Mouse (Mus musculus) neural tube, embryonic 10.5 days (tissue): ENCODE data around the gene Dpep3.
A peak's percentile ranks its signal among the peaks of the same experiment; 100 is the strongest.
"Not testable (repeated sequence)": the region's sequence is repeated elsewhere in the genome, so short reads cannot be mapped to it uniquely, and the experiment has no call there.

Source experiments
- DNase-seq: peaks from one replicate; pipeline ENCODE4 v3.0.0-alpha.2; 2017; ENCODE audit warnings: low spot score; ENCODE audit errors: extremely low spot score

Dpep3 gene

DNA sequence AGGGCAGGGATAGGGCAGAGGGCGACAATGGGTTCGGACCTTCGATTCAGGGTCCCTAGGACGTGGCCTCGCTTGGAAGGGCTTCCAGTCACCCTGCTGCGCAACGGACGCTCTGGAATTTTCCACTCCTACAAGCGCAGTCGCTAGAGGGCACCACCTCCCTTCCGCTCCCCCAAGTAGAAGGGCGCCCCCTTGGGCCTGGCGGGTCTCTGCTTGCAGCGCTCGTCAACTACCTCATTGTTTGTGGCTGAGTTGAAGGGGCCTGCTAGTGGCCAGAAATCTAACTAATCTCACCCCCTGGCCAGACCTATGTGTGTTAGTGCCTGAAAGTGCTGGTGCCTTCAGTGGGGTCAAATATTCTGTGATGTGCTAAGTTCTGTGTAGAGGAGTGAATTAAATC is at the start of gene Dpep3:
Gene Dpep3 (minus strand): TSS at position 105 of the 400 bp plus-strand sequence.
- DNase-seq = no peak

DNA sequence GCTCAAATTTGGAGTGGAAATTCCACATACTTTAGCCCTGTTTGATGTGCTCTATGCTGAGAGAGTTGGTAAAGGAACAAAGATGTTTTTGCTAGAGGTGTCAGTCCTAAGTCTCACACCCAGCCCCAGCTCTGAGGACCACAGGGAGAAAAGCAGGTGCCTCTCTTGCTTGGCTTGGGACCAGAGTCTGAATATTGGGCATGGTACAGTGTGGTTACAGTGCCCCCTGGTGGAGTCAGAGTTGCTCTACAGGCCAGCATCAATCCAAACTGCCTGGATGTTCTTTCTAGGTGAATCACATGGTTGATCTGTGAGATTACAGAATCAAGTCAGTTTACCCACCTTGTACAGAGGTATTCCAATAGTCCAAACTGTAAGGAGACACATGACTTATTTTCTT is 43.3 kb upstream of the Dpep3 start:
- peak; percentile 75 for DNase-seq

DNA sequence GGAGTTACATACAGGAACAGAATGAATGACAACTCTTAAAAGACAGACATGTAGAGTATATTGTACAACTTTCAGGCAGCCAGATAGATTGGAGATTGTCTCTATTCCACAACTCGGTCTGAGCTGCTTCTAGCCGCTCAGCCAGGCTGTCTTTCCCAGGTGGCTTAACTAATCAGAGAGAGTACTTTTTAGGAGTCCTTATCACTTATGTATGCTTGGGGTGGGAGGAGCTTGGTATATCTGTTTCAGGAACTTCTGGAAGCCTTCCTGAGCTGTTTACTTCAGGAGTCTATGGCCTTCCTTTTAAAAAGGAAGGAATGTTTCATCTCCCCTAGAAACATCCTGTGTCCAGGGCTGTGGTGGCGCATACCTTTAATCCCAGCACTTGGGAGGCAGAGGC is 38.8 kb upstream of the Dpep3 start:
- DNase-seq = no peak

DNA sequence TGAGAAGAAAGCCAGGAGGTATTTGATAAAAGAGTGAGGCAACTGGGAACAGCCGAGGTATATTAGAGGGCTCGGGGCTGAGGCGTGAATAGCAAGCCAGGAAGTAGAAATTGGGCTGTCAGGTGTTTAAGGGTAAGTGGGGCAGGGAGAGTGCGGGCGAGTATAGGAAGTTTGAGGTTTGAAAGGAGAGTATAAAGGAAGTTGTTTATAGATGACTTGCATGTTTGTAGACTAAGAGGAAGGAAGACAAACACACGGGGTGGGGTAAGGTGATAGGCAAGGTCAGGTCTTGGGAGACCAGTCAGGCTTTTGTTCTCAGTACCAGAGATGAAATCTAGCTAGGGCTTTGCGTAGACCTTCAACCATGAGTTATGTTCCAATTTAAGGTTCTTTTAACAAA is 37.9 kb upstream of the Dpep3 start:
- DNase-seq = no peak

DNA sequence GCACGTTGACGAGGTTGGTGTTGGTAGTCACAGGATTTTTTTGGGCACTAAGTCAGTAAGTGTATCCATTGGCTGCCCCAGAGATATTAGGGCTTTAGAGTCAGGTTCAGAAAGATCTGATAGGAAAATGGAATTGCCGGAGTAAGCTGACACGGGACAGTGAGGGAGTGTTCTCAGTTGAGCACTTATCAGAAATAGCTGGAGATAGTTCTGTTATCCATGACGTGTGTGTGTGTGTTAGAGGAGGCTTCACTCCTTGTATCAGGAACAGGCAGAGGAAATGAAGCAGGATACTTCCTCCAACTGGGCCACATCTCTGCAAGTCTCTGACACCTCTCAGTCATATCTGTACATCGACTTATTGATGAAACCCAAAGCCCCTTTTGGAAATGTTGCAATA is 37.1 kb upstream of the Dpep3 start:
- no peak for DNase-seq

DNA sequence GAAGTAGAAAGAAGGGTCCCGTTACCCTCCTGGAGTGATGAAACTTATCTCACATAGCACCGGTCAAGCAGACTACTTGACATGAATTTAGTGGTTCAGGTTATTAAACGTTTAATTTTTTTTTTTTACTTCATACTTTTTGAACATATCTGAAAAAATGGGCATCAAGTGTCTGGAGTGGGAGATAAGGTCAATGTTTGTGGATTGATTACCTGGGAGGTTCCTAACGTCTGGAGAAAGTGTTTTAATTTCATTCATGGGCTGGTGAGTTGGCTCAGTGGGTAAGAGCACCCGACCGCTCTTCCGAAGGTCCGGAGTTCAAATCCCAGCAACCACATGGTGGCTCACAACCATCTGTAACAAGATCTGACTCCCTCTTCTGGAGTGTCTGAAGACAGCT is 33.0 kb upstream of the Dpep3 start:
- DNase-seq = not testable (repeated sequence)

DNA sequence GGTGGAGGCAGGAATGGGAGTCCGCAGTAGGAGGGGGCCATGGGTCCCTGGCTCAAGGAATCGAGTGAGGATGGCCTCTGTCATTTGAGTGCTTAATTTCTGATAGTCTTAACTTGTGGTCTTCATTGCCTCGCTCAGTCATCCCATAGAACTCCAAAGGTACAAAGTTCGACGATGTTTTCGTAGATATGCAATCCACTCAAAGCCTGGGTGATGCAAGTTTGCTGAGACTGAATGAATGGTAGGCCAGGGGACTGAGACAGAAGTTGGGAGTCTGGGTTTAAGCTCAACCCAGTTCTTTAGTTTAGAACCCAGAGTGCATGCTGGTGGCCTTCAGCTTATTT is 32.4 kb upstream of the Dpep3 start, which contains the start of gene Ddx28:
Gene Ddx28 (minus strand): TSS at position 240 of the 344 bp plus-strand sequence.
- no peak for DNase-seq

DNA sequence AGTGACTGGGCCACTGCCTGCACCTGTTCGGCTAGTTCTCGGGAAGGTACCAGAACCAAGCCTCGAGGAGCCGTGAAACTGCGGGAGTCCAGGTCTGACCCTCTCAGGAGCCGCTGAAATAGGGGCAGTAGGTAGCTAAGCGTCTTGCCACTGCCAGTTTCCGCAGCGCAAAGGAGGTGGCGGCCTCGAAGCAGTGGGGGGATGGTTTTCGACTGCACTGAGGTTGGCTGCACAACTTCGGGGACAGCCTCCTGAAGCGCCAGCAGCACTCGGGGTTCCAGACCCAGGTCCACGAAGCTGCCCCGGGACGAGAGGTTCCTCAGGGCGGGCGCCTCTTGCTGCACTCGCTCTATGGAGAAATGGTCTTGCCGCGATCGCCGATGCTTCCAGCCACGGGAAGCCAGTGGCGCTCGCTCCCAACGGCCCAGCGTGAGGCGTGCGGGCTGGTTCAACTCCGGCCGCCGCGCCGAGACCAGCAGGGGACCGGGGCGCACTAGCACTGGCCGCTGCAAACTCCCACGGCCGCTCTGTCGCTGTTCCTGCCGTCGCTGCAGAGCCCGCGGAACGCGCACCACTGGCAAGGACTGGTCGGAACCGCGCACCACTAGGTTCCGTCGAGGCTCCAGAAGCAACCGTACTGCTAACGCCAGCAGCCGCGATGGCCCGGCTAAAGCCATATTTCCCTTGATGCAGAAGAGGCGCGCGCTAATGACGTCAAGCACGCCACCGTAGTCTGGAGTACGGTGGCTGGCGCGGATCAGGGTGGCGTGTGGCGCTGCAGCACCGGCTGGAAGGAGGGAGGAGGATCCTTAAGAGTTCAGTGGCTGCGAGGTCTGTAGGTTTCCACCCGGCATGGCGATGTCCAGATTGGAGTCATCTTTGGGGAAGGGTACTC is 31.8 kb upstream of the Dpep3 start:
- peak; percentile 95 for DNase-seq

- DNase-seq = not testable (repeated sequence)
Observed at GRCm38 (mm10) chr8:106007891-106008290, 28.7 kb upstream of the Dpep3 start.

DNA sequence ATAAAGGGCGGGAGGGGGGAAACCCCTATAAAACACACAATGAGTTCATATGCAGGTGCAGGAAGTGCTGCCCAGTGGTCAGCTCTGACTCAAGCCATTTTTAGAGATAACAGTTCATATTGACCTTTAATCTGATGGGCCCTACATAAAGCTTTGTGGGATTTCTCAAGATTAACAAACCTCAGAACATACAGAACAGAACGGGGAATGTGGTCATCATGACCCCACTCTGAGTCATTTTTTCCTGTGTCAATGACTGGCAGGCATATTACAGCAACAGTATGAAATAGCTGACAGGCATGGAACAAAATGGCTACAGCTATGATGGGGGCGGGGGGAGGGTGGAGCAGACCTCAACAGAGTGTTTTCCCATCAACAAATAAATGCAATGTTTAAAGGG is 27.9 kb upstream of the Dpep3 start:
- no peak for DNase-seq

- no peak for DNase-seq
Observed at GRCm38 (mm10) chr8:106006413-106006812, 27.2 kb upstream of the Dpep3 start.

DNA sequence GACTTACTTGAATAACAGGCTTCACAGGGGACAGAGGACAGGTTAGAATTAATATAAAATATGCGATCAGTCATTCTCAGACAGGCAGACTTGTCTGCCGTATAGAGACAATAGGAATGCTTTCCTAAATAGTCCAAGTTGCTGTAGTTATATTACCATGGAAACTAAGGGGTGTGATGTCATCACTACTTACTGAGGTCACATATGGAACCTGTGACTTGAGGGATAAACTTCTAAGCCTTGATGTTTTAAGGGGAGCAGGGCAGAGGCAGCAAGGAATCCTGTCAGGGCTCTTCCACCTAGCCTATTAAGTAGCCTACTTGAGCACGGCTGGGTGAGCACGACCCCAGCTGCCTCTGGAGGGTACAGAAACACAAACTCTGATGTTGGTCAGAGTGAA is 26.6 kb upstream of the Dpep3 start, which contains the start of gene Dpep2nb:
Gene Dpep2nb (minus strand): TSS at position 101 of the 400 bp plus-strand sequence.
- DNase-seq = no peak

GRCm38 (mm10) chr8:106004538-106005207 is 25.4 kb upstream of the Dpep3 start:
- DNase-seq = no peak

DNA sequence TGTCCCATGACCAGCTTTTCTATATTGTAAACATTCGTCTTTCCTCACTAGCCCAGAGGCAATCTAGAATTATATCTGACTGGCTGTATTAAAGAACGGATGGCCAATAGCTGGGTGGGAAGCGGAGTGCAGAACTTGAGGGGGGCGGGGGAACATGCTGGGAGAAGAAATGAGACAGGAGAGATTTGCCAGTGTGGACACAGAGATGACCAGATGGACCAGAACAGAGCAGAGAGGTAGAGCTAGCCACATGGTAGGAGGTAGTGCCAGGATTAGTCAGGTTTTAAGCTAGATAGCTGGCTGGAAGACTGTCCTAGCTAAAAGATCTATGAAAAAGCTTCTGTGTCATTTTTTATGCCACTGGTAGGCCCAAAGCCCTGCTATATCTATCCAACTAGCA is 22.7 kb upstream of the Dpep3 start:
- no peak for DNase-seq

DNA sequence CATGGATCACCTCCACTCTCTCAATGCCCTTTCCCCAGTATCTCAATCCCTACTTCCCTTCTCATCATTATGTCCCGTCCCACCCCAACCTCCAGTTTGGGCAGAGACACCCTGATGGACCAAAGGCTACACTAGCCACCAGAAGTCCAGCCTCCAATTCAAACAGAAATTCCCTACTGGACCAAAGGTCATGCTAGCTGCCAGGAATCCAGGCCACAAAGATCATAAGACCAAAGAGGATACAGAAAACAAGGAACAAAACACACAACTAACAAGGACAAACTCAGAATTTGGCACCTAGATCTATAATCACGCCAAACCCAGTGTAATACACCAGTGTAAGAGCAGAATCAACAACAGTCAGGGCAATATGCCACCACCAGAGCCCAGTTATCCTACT is 19.7 kb upstream of the Dpep3 start:
- no peak for DNase-seq

- no peak for DNase-seq
Observed at GRCm38 (mm10) chr8:105996359-105996758, 17.1 kb upstream of the Dpep3 start.

GRCm38 (mm10) chr8:105993226-105993625 is 14.0 kb upstream of the Dpep3 start:
- no peak for DNase-seq

DNA sequence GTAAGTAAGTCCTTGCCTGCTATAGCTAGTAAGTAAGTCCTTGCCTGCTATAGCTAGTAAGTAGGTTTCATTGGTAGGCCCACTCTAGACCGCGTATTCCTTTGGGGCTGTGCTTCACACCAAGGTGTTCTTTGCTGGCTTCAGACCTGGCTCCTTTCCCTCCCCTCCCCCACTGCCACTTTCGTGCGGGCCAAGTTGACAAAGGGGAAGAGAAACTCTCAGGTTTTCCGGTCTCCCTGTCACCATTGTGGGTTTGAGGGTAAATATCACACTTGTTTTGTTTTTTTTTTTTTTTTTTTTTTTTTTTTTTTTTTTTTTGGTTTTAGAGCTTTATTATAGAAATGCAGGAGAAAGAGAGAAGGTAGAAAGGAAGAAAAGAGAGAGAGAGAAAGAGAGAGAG is 13.3 kb upstream of the Dpep3 start:
- no peak for DNase-seq

DNA sequence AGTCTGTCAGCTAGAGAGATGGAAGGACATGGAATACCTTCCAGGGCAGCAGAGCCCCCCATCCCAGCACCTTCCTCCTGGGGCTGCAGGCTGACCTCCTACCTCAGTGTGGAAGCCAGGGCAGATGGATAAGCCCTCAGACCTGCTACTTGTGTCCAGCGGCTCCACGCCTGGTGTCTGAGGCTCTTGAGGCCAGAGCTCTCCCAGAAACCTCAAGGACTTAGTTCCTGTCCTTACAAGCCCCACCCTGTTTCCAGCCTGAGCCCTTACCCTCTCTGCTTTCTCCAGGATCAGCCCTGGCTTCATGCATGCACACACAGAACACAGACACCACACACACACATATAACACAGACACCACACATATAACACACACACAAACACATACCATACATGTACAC is 12.3 kb upstream of the Dpep3 start:
- DNase-seq = no peak

DNA sequence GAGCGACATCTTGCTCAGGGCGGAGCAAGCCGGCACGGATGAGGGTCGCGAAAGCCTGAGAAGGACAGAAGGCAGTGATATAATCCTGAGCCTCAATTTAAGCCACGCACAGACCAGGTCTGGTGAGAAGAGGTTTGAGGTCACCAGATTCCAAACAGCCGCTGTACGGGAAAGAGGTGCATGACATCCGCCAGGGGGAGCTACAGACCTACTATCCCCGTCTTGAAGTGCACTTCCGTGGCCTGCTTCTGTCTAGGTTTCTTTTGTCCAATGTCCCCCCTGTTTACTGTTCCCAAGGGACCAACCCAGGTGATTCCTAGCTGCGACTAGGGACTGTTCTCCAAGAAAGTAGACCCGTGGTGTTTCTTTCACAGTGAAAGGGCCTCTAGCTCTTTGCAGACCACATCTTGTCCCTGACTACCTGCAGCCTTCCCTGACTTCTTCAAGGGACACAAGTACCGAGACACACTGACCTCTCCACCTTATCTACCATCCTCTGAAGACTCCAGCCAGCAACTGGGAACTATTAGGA is 11.7 kb upstream of the Dpep3 start, which contains the start of gene Dus2:
Gene Dus2 (plus strand): TSS at position 482 of the 532 bp plus-strand sequence.
- peak; percentile 79 for DNase-seq

DNA sequence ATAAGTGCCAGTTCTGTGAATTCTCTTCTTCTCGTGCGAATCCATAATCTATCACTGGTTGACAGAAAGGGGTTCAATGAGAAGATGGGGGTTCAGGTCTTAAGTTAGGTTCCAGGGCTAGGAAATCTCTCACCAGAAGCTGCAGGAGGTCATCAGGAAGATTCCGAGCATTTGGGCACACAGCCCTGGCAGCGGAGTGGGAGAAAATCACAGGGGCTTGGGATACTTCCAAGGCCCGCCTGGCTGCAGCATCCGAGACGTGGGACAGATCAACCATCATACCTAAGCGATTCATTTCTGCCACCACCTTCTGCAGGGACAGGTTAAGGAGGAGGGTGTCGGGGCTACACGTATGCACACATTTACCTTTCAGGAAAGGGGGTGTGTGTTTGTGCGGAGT is 9.3 kb upstream of the Dpep3 start:
- no peak for DNase-seq

- DNase-seq = not testable (repeated sequence)
Observed at GRCm38 (mm10) chr8:105983406-105983805, 4.2 kb upstream of the Dpep3 start.
